Mouse (Mus musculus) right cerebral cortex, postnatal 14 days (tissue): ENCODE measurements around the gene Cox5a.

Source experiments
- DNase-seq: peaks from one replicate; pipeline ENCODE4 v3.0.0; 2022

Cox5a gene

DNA sequence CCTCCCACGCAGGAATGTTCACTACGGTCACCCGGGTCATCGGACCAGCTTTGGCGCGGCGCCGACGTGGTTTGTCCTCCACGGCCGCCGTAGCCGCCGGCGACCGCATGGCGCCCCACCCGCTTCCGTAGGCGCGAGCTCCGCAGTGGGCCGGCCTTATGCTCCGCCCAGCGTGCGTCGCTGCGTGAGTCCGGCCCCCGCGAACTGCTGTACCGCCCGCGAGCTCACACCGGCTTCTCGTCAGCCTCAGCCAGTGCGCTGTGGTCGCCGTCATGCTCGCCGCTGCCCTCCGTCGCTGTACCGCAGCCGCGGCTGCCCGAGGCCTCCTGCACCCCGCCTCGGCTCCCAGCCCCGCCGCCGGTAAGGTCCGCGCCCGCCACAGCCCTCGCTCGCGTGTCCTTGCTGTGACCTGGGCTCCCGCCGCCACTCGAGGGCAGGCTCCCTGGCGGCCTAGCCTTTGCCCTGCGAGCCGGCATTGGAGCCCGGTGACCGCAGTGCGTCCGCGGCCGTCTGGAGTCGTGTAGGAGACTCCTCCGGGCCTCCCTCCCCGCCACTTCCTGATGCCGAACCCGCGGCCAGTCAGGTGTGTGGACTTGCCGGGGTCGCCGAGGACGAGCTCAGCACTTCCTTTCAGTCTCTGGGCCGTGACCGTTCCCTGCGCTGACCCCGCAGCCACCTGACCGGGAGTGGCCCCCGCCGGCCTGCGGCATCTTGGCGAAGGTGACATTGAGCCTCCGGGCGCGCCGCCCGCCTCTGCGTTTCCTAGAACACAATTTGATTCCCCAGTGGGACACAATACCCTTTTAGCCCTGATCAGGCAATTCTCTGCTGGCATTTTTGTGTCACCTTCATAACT, at the start of gene Cox5a:
TSS of gene Cox5a (plus strand) at position 219 of the 856 bp plus-strand sequence.
- DNase-seq: peak; percentile 96

- DNase-seq: peak; percentile 89
These were observed 35.3 kb upstream of the Cox5a start for GRCm38 (mm10) chr9:57485774-57486173.

- no peak for DNase-seq
These were observed 33.3 kb upstream of the Cox5a start for GRCm38 (mm10) chr9:57487807-57488206.

DNA sequence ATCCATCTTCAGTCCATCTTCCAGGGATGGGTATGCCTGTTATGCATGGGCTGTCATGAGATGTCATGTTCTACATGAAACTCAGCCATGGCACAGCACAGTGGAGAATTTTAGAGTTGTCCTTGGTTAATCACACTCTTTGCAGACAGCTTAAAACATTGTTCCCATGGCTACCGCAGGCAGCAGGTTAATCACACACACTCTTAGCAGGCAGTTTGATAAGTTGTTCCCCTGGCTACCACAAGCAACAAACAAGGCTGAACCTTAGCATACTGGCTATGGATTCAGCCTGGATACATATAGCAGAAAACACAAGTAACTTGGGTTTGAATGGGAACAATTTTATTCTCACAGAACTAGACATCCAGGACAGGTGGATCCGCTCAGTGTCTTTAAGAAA, 27.5 kb upstream of the Cox5a start:
- no peak for DNase-seq

DNA sequence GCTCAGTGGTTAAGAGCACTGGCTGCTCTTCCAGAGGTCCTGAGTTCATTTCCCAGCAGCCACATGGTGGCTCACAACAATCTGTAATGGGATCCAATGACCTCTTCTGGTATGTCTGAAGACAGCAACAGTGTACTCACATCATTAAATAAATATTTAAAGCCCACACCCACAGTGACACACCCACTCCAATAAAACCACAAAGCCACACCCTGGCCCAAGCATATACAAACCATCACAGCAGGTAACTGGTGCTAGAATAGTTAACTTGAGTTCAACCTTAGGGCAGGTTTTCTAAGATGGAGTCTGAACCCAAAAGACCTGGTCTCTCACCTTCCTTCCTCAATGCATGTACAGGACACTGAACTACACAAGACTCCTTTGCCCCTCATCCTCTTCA, 26.1 kb upstream of the Cox5a start:
- no peak for DNase-seq

- no peak for DNase-seq
These were observed 23.8 kb upstream of the Cox5a start for GRCm38 (mm10) chr9:57497236-57497635.

DNA sequence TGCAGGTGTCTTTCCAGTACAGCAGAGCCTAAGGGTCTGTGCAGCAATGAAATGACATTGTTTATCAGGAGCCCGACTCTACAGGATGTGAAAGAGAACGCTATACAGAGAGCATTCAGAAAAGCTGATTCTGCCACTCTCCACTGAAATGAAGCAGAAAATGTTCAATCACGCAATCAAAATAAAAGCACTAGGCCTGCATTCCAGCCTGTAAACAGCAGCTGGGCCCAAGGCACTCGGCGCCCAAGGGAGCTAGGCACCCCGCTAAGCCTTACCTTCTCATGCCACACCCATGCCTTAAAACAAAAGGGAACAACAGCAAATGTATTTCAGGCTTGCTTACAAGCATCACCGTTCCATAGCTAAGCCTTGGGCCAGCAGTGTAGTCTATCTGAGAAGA, 22.5 kb upstream of the Cox5a start:
- no peak for DNase-seq

GRCm38 (mm10) chr9:57501452-57501851, 19.6 kb upstream of the Cox5a start:
- peak; percentile 67 for DNase-seq

- DNase-seq: peak; percentile 48
These were observed 19.2 kb upstream of the Cox5a start for GRCm38 (mm10) chr9:57501861-57502260.

- DNase-seq: peak; percentile 18
These were observed 18.0 kb upstream of the Cox5a start for GRCm38 (mm10) chr9:57502911-57503621.

DNA sequence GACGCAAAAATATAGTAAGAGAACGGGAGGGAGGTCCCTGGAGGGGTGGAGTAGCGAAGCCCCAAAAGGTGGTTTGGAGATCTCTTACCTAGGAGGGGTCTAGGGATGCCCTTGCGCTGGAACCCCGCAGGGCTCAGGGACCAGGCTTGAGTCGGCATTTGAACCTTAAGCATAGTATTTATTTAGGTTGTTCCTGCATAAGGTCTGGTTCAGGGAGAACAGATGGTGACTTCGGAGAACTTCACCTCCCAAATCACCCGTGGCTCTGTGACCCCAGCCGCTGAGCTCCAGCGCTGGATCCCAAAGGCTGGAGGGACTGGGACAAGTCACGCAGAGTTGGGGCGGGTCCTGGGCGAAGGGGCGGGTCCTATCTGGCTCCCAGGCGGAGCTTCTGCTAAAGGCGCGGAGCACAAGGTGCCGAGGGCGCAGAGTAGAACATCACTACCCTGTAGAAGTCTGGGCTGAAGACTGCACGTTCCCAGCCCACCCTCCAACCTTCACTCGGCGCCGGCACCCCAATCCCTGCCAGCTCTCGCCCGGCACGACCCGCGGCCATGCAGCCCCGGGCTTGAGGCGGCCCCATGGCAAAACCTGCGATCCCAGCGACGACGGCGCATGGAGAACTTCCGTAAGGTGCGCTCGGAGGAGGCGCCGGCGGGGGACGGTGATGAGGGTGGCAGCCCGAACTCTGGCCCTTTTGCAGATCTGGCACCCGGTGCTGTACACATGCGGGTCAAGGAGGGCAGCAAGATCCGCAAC, 17.3 kb upstream of the Cox5a start, which contains the start of gene Rpp25:
TSS of gene Rpp25 (plus strand) at position 405 of the 759 bp plus-strand sequence.
- DNase-seq: peak; percentile 55

DNA sequence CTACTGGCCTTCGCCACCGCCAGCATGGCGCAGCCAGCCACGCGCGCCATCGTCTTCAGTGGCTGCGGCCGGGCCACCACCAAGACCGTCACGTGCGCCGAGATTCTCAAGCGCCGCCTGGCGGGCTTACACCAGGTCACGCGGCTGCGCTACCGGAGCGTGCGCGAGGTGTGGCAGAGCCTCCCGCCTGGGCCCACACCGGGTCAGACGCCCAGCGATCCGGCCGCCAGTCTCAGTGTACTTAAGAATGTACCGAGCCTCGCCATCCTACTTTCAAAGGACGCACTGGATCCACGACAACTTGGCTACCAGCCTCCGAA, 16.7 kb upstream of the Cox5a start:
- DNase-seq: peak; percentile 73

DNA sequence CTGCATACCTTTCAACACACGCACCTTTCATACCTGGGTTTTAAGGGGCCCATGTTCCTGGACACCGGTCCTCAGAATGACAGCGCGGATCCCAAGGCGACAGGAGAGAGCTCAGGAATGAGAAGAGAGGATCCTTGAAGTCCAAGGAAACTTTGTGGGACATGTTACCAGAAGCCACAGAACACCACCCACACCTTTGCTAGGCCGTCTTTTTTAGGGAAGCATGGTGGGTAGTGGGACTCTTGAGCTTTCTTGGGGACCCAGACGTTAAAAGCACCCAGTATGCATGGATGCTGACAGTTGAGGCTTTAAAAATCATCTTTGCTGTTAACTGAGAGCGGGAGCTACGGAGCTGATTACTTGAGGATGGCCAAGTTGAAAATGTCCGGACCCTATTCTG, 16.2 kb upstream of the Cox5a start:
- DNase-seq: no peak

DNA sequence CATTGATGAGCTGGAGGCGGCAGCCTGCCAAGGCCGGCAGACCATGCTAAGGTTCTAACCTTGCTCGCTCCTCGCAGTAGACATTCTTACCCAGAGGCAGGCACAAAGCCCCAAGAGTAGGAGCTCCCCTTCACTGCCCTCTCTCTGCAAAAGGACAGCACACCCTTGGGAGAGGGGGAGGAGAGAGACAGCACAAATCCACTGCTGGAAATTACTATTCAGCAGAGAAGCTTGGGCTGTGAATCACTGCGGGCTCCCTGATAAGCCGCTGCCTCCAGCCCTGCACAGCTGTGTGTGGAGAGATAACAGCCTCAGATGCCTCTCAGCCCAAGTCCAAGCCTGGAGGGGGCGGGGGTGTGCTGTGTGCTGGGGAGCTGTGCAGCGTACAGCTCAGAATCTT, 15.4 kb upstream of the Cox5a start:
- DNase-seq: peak; percentile 62

- DNase-seq: no peak
These were observed 10.5 kb upstream of the Cox5a start for GRCm38 (mm10) chr9:57510577-57510976.

- DNase-seq: peak; percentile 74
These were observed 4.0 kb upstream of the Cox5a start for GRCm38 (mm10) chr9:57517113-57517512.

DNA sequence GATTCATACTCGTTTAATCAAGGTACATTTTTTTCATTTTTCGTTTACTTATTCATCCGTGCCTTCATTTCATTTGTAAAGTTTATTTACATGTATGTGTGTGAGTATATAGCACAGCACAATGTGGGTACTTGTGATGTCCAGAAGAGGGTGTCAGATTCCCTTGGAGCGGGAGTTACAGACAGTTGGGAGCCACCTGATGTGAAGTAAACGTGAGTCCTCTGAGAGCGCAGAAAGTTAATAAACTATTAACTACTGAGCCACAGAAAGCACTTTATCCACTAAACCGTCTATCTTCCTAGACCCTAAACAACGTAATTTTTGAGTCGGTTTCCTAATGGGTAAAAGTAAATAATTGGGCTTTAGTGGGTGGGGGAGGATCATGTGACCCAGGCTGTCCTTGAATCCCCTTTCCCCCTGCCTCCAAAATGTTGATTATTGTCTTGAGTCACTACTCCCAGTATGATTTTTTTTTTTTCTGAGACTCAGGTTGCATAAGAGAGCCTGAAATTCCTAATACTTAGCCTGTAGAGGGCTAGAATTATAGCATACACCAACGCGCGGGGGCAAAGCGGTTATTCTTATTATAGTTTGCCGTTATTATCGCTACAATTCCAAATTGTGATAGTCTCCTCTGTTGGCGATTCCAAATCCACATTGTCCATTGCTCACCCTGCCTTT, 559 bp upstream of the Cox5a start:
- DNase-seq: no peak

DNA sequence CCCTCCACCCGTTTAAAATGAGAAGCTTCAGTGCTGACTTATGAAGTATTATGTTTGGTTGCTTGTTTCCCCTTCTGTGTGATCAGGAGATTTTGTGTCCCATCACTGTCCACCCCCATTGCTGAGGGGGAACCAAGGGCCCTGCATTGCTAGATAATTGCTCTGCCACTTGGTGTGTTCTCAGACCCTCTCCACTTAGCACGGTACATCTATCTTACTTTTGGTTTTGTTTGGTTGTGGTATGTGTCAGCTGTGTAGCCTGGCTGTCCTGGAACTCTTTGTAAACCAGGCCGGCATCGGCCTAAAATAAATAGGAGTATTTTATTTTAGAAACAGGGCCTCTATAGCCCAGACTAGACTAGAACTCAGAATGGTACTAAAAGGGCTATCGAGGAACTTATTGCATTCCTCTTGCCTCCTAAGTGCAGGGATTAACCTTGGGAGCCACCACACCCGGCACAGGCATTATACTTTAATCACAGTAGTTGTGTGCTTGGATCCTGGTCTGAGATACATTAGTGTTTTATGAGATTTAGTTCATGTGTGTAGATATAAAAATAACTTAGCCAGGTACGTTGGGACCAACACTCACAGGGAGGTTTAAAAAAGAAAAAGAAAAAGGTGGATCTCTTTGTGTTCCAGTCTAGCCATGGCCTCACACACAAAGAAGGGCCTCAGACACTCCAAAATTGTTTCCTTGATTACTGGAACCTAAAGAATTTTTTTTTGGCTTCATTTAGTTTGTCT, 1.2 kb downstream of the Cox5a start:
- DNase-seq: no peak

DNA sequence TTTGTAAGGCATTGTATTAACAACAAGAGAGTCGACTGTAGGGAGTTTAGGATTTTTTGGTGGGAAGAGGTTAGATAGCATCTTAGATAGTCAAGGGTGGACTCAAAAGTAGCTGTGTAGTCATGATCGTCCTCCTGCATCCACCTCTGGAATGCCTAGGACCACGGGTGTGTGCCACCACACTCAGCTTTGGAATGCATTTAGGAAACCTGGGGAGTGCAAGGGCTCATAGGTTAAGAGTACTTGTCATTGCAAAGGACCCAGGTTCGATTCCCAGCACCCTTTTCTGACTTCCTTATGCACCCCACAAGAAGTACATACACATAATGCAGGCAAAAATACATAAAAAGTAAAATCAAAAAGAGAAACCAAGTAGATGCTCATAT, 1.8 kb downstream of the Cox5a start:
- no peak for DNase-seq

DNA sequence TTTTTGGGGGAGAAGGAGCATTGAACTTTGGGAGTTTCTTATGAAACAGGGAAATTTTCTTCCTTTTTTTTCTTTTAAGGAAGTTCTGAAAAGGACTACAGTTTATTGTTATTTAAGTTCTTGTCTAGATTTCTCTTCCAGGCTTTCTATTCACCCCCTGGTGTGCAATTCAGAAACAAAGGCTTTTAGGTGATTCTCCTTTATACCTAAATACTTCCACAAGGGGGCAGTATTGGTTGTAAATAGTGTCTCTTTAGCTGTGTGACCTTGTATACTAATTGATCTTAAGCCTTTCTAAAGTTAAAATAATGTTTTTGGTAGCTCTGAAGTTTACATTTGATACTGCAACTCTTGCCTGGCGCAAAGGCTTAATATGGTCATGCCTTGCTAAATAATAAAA, 2.7 kb downstream of the Cox5a start:
- DNase-seq: no peak

GRCm38 (mm10) chr9:57524439-57524838, 3.4 kb downstream of the Cox5a start:
- no peak for DNase-seq

GRCm38 (mm10) chr9:57525516-57525915, 4.4 kb downstream of the Cox5a start:
- no peak for DNase-seq
